Mouse (Mus musculus): Measurements from ENCODE around the gene Ppp1ca.

Gene Ppp1ca

DNA sequence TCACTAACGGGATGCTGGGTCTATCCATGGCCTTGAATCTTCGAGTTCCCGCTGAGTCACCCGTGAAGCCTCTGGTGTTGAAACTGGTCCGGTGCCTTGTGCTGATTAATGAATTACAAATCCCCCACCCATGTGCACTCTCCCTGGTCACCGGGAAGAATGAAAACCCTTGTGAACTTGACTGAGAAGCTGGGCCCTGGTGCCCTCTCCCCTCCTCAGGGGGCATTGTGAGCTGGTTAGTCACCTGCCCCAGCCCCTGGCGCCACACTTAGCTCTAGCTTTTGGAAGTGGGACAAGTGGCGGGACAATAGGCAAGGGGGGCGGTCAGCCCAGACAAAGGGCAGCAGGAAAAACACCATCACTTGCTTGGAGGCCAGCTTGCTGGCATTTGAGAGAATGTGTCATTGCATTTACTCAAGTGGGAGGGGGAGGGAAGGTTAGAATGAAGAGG, 21.7 kb downstream of the Ppp1ca start:
- peak; percentile 98 for DNase-seq (ENCODE audit: low read depth, low spot score)

DNA sequence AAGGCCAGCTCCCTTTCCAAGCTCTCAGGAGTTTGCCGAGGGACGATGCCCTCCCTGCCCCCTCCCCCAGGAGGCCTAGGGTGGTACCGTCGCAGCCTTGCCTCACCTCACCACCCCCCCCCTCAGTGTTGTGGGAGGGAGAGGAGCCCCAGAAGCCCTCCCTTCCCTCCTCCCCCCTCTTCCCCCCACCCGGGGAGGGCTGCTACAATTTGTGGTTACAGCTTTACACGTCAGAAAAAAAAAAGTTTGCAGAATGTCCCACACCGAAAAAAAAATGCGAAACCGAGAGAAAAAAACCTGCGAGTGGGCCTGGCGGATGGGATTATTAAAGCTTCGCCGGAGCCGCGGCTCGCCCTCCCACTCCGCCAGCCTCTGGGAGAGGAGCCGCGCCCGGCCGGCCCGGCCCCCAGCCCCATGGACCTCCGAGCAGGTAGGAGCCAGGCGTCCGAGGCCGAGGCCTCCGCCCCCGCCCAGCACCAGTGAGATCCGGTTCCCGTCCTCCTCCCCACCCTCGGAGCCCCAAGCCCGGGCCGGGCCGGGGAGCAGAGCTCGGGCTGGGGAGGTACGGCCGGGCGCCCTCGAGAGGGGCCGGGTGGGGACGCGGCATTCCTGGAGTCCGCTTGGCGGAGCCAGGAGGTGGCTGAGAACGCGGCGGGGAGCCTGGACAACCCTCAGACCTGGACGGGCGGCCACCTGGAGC, 22.4 kb downstream of the Ppp1ca start, which contains the start of the genes Clcf1 and AC109138.7:
TSS of gene Clcf1 (plus strand) at position 168 of the 700 bp plus-strand sequence.
TSS of gene AC109138.7 (plus strand) at position 287 of the 700 bp plus-strand sequence.
- peak; percentile 89 for DNase-seq (ENCODE audit: low read depth, low spot score)

DNA sequence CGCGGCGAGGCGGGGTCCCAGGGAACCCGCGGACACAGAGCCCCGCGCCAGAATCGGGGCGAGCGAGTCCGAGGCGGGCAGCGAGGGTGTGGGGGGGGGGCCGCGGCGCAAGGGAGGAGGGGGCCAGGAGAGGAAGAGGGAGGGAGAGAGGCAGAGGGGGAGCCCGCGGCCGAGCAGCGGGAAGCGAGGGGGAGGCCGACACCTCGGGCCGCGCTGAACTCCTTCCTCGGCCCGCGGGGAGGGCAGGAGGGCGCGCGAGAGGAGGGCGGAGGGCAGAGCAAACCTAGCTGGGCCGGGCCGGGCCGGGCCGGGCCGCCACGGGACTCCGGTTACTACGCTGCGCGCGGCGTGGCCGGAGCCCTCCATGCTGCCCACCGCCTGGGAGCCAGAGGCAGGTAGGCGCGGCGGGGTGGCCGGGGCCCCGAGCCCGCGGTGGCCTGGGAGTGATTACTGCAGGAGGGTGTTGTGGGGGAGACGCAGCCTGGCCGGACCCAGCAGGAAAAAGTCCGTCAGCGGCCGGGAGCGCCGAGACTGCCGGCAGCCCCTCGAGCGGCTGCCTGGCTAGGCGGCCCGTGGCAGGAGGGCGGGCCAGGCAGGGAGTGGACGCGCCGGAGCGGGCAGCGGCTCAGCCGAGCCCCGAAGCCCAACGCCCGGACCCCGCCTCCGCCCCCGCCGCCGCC, 23.0 kb downstream of the Ppp1ca start:
- no peak for DNase-seq (ENCODE audit: low read depth, low spot score)

DNA sequence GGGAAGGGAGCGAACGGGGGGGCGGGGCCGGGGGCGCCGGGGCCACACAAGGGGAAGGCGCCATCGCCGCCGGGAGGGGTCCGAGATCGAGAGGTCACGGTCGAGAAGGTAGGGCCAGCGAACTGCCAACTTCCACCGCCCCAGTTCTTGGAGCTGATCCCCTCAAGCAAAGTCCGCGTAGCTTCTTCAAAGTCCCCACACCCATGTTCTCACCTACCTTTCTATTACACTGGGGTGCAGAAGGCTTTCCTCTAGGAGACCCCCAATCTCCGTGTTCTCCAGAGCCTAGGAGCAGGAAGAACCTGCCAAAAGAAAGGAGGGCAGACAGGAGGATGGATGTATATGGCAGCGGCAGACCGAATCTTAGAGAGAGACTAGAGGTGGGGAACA, 23.6 kb downstream of the Ppp1ca start:
- DNase-seq (ENCODE audit: low read depth, low spot score), result no peak

DNA sequence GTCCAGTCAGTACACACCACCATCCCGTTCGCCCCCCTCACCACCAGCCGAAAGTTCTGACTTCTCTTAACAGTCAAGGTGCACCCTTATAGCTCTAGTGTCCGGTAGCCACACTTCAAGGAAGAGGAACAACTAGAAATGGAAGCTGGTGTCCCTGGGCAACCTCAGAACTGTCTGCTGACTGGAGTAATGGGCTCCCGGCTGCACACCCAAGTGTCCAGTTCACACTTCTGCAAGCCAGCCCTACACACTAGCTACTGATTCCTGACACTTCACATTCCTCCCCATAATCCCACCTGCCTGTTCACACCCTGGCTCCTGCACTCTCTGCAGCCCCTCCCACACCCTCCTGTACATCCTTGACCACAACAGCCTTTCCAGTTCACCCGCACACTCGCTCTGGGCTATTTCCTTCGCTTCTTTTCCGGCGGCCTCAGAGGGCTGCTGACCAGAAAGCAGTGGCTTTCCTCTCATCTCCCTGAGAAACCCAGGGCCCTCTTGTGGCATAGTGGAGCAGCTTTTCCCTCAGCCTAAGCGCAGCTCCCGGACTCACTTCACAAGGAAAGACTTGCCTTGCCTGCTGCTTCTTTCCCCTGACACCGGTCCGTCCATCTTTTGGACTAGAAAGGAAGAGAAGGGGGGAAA, 24.3 kb downstream of the Ppp1ca start:
- peak; percentile 84 for DNase-seq (ENCODE audit: low read depth, low spot score)

DNA sequence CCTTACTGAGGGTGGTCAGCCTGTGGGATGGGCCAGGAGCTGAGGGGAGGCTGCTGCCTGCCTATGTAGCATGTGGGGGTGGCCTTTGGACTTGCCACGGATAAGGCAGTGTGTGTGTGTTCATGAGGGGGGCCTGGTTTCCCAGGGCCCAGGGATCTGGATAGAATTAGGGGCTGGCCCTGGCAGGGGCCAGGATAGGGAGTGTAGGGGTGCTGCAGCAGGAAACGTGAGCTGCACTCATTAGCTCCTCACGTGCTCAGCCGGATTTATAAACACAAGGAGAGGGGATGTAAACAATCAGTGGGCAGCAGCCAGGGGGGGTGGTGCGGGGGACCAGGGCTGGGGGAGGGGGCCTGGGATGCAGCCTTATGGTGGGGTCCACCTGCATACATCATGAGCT, 25.3 kb downstream of the Ppp1ca start:
- no peak for DNase-seq (ENCODE audit: low read depth, low spot score)

DNA sequence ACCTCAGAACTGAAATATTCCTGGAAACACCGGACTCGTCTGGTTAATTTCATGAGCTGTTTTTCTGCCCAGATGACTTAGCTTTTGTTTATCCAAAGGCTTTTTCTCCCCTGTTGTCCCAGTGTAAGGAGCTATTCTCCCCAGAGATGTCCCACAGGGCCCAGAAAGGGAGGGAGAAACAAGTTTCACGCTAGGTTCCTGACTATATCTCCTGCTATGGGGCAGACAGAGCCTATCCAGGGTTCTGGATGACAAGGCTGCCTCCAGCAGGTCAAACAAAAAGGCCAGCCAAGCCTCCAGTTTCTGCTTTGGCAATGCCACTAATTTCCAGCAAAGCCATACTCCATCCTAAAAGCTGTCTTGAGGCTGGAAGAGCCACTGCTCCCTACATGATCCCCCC, 26.0 kb downstream of the Ppp1ca start:
- no peak for DNase-seq (ENCODE audit: low read depth, low spot score)

DNA sequence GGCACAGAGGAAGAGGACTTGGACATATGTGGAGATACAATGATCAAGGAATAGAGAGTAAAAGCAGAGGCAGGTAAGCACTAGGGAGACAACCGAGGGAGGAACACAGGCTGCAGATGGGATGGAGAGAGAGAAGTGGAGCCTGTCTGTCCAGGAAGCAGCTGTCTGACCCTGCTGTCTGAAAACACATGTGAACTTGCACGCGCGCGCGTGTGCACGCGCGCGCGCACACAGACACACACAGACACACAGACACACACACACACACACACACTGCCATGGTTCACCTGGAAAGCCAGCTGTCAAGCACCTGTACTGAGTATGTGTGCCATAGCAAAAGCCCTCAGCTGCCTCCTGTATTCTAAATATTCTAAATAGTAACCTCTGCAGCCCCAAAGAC, 26.4 kb downstream of the Ppp1ca start:
- DNase-seq (ENCODE audit: low read depth, low spot score), result no peak

DNA sequence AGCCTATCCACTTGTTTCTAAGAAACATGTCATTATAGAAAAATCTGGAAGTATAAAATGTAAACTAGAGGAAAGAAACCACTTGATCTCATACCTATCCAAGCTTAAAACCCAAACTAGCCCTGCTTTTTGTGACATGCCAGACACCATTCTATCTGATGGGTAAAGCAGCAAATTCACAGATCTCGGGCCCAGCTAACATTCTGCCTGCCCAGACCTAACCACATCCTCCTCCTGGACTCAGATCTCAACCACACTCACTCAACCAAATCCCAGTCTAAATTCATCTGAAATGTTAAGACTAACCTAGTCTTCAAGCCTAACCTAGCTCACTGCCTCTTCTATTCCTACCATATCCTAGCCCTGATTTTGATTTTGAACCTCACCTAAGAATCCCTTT, 26.9 kb downstream of the Ppp1ca start:
- DNase-seq (ENCODE audit: low read depth, low spot score), result no peak

DNA sequence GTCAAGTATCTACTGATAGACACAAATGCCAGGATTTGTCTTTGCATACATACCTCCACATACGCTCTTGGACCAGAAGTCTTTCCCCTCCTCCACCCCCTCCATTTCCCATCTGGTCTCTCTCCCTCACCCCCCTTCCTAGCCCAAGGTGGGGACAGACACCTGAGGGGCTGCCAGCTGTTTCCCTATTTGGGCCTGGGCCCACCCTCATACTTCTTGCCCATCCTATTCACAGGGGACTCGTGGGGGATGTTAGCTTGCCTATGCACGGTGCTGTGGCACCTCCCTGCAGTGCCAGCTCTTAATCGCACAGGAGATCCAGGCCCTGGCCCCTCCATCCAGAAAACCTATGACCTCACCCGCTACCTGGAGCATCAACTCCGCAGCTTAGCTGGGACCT, 28.1 kb downstream of the Ppp1ca start:
- DNase-seq (ENCODE audit: low read depth, low spot score), result no peak

DNA sequence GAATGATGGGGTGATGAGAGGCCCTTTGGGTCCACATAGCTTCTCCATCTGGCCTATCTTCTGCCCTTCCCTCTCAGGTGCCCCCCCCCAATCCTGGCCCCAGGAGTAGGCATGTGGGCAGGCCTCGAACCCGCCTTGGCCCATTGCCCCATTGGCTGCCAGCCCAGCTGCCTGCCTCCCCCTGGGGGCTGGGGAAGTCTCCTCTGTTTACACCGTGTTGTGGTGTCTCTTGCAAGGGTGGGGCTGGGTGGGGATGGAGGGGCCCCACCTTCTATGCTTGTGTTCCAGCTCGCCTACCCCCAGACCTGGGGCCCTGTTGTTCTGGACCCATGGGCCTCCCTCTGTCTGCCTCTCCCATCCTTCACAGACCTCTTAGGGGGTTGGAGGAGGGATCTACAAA, 28.6 kb downstream of the Ppp1ca start:
- DNase-seq (ENCODE audit: low read depth, low spot score), result no peak

DNA sequence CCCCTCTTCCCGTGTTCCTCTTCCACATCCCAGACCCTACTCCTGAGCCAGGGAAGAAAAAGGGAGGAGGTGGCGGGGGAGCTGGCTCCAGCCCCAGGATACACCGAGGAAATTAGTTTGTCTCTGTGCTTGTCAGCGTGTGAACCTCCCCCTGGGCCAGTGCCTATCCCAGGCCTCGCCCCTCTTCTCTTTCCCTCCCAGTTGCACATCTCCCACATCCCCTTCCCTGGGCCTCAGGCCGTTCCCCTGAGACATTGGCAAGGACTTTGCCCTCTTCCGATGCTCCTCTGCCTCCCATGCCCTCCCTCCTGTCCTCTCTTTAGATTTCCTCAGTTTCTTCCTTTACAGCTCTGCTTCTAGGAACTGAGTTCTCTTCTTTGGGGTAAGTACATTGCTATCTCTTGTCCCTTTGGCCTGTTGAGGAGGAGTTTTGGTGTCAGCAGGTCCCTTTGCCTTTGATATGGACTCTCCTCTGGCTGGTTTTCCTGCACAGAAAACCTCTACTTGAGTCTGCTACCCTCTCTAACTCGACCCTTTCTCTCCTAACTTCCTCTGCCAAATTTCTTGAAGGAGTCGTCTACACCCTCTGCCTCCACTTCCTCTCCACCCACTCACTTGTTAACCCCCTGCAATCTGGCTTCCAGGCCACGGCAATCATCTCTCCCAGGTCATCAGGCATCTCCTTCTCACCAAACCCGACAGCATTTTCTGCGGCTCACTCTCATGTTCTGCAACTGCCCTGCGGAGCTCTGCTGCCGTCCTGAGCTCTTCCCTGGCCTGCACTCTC, 29.3 kb downstream of the Ppp1ca start:
- peak; percentile 65 for DNase-seq (ENCODE audit: low read depth, low spot score)

DNA sequence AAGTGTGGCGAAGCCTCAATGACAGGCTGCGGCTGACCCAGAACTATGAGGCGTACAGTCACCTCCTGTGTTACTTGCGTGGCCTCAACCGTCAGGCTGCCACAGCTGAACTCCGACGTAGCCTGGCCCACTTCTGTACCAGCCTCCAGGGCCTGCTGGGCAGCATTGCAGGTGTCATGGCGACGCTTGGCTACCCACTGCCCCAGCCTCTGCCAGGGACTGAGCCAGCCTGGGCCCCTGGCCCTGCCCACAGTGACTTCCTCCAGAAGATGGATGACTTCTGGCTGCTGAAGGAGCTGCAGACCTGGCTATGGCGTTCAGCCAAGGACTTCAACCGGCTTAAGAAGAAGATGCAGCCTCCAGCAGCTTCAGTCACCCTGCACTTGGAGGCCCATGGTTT, 30.3 kb downstream of the Ppp1ca start:
- no peak for DNase-seq (ENCODE audit: low read depth, low spot score)

DNA sequence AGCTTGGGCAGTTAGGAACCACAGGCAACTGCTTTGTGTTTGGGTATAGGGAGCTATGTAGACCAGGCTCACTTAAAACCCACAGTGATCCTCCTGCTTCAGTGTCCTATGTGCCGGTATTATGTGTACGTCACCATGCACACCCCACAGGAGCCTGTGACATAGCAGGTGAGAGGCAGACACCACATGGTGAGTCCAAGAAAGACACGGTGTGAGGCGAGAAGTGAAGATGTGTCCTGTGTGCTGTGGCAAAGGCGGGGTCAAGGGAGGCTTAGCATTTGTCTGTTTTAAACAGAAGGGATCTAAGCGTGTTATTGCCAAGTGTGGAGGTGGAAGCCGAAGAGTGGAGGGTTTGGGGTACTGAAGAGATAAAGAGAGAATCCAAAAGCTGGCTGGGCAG, 34.9 kb downstream of the Ppp1ca start:
- no peak for DNase-seq (ENCODE audit: low read depth, low spot score)

DNA sequence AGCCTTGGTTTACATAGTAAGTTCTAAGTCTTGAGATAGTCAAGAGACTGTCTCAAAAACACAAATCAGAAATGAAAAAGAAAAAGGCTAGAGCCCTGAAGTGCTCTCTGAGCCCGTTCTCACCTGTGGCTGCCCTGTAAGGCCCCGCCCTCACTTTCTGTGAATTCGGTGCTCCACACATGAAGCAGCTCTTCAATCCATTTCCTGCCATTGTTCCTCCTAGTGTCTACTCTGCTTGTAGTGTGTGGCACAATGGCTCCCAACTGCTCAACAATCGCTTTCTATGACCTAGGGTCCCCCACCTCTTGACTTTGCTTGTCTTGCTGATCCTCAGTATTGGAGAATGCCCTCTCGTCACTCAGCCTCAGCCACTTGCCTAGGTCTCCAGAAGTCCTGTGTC, 35.6 kb downstream of the Ppp1ca start:
- no peak for DNase-seq (ENCODE audit: low read depth, low spot score)

DNA sequence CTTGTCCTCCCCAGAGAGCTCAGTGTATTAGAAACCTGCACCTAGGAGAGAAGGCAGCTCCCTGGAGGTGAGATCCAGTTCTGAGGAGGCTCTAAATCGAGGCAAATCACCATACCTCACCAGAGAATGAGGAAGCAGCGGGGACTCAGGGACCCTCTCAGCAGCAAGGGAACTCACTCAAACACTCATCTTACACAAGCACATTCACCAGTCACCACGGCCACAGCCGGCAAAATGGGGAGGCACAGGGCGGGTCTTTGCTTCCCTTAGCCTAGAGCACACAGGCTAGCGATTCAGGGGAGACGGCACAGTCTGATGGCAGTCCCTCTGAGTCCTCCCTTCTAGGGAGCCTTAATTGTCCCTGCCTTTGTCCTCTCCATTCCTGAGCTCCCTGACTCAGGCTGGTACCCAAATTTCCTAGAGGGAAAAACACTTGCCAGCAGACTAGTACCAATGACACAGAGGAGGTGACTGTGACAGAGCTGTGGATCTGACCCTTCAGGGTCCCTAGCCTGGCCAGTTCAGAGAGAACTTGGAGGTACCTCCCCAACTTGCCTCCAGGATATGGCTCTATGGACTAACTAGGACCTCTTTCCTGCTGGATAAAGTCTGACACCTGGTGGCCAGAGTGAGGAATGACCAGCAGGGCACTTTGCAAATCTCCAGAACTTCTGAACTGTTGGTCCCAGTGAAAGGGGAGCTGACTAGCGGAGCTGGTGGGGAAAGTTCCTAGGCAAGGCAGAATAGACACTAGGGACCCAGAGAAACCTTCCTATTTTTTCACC, 36.2 kb downstream of the Ppp1ca start:
- DNase-seq (ENCODE audit: low read depth, low spot score), result peak; percentile 96

DNA sequence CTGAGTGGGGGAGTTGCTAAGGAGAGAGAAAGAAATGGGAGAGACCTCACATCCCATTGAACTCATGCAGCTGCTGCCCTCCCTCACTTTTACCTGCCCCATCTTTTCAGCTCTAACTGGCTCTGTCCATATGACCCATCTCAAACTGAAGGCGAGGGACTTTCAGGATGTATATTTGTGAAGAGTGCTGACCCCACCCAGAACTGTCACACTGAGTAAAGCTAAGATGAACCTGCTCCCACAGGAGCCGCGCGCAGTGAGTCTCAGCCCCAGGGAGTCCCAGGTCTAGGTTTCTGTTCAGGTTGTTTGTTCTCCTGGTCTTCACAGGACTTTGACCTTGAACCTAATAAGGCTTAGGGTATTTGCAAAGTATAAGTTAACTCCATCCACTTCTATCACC, 37.0 kb downstream of the Ppp1ca start:
- DNase-seq (ENCODE audit: low read depth, low spot score), result no peak

DNA sequence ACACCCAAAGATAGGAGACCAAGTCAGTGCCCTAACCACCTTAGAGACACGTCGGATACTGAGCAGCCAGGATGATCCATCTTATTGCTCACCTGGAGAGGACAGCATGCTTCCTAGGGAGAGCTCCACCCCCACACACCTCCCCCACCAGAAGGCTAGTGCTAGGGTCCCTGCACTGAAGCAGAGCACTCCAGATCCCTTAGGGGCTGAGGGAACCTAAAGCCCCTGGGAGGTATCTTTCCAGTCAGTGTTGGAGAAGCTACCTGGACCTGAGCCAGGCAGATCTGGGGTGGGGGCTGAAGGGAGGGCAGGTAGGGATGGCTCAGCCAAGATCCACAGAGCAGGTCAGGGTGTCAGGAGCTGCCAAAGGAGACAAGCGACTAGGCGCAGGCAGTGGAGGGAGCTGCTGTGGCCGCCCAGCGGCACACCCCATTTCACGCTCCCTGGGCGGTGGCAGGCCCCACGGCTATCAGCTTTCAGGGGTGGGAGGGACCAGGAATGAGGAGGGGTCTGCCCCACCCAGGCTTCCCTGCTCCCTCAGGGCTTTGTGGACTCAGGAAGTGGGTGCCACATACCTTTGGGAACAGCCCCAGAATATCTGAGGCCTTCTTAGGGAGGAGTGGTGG, 37.7 kb downstream of the Ppp1ca start:
- DNase-seq (ENCODE audit: low read depth, low spot score), result no peak

DNA sequence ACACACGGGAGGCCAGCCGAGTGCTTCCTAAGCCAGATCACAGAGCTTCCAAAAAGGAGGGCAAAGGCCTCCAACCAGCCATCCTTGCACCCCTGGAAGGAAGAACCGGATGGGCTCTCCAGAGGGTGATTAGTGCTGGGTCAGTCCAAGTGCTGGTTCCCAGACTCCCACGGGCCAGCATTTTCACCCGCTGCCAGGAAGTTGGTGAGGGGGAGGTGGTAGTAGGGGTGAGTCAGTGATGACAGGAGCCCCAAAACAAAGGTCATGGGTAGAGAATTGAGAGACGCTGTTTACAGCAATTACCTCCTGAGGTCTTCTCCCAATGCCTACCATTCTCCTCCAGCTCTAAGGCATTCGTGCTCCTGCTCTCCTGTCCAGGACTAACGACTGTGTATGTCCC, 38.5 kb downstream of the Ppp1ca start:
- peak; percentile 80 for DNase-seq (ENCODE audit: low read depth, low spot score)

DNA sequence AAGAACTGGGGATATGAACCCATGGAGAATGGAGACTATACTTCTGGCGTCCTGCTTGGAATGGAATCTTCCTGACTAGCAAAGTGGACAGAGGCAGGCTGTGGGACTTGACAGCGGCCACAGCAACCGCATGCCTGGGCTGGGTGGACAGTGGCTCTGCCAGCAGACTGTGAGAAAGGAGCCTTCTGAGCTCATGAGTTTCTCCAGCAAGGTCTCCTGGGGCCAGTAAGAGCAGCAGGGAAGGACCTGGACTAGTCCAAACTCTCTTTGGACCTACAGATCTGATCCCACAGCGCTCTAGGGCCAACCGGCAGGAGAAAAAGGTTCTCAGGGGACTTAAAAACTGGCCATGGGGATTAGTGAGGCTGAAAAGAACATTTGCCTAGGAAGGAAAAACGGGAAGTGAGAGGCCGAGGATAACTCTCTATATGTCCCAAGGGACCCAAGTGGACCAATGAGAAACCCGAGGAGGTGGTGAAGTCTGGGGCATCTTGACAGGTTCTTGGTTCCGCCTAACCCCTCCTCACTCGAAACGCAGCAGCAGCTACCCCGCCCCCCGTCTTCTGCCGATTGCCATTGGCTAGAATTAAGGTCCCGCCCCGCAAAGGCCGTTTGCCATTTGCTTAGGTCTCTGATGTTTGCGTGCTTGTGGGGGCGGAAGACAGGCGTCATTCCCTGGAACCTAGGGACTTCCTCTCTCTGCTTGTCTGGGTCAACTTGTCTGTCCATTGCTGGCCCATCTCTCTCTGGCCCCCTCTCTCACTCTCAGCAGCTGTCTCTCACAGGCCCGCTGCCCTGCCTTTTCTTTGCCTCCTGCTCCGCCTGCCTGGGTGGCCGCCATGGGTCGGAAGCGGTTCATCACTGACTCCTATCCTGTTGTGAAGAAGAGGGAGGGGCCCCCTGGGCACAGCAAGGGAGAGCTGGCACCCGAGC, 39.7 kb downstream of the Ppp1ca start, which contains the start of gene Pold4:
TSS of gene Pold4 (plus strand) at position 647 of the 933 bp plus-strand sequence.
- peak; percentile 99 for DNase-seq (ENCODE audit: low read depth, low spot score)
